Mouse (Mus musculus) midbrain, postnatal 0 days (tissue): ENCODE measurements at regions not wholly inside any gene's neighbourhood (a gene's known extent, or its start where the extent isn't known, plus 50 kb on each side); places are given as distances from the start of the nearest gene placed in this dataset.

Experiments
- ATAC-seq: fragments of 200-750 bp; cut with Nextera tagmentation; 2 replicates; pipeline ENCODE4 v1.8.0; 2017; ENCODE audit warnings: moderate number of reproducible peaks, mild to moderate bottlenecking, moderate TSS enrichment, moderate library complexity; ENCODE audit not compliant: low FRiP score
- DNase-seq: peaks from one replicate; pipeline ENCODE4 v3.0.0-alpha.2; 2015; ENCODE audit warnings: low spot score
- H3K27ac ChIP-seq: fragments of 300-500 bp; sonication (generic); 2 replicates; pipeline ENCODE4 v1.5.1; 2014; ENCODE audit warnings: low read depth, mild to moderate bottlenecking, low read length, mixed read lengths
- H3K27me3 ChIP-seq: fragments of 300-500 bp; sonication (generic); 2 replicates; pipeline ENCODE4 v1.6.1; 2014; ENCODE audit warnings: low read length, control low read depth, mixed read lengths; ENCODE audit not compliant: insufficient read depth
- H3K36me3 ChIP-seq: fragments of 300-500 bp; sonication (generic); 2 replicates; pipeline ENCODE4 v1.6.1; 2014; ENCODE audit warnings: low read length, control low read depth, mixed read lengths; ENCODE audit not compliant: insufficient read depth
- H3K4me1 ChIP-seq: fragments of 300-500 bp; sonication (generic); 2 replicates; pipeline ENCODE4 v1.6.1; 2014; ENCODE audit warnings: mild to moderate bottlenecking, control low read depth, antibody characterized with exemption, low read length, mixed read lengths; ENCODE audit not compliant: insufficient read depth
- H3K4me2 ChIP-seq: fragments of 300-500 bp; sonication (generic); 2 replicates; pipeline ENCODE4 v1.6.1; 2014; ENCODE audit warnings: low read depth, mild to moderate bottlenecking, low read length, mixed read lengths; ENCODE audit not compliant: poor library complexity, severe bottlenecking
- H3K4me3 ChIP-seq: fragments of 300-500 bp; sonication (generic); 2 replicates; pipeline ENCODE4 v1.5.1; 2014; ENCODE audit warnings: low read depth, mild to moderate bottlenecking, low read length, moderate library complexity
- H3K9ac ChIP-seq: fragments of 300-500 bp; sonication (generic); replicated peaks from 2 replicates; pipeline ENCODE4 v1.6.1; 2014; ENCODE audit warnings: mild to moderate bottlenecking, low read length, moderate library complexity, mixed read lengths; ENCODE audit not compliant: poor library complexity, severe bottlenecking
- H3K9me3 ChIP-seq: fragments of 300-500 bp; sonication (generic); 2 replicates; pipeline ENCODE4 v1.6.1; 2016; ENCODE audit warnings: low read length, control low read depth
- CTCF ChIP-seq: IDR thresholded peaks from 2 replicates; pipeline ENCODE4 v1.5.1; 2016; ENCODE audit warnings: antibody characterized with exemption, mild to moderate bottlenecking
- WGBS: fragments of 180-500 bp; shearing (Covaris S2); extraction: QIAGEN DNeasy Blood & Tissue Kit; methylation state at CpG from one replicate; pipeline ENCODE4 v1.1.7; 2014; 5-methylcytosine and 5-hydroxymethylcytosine counted together

GRCm38 (mm10) chr3:144058106-144058505 lies 146.9 kb downstream of the Lmo4 start:
- no peak for TF ChIP-seq CTCF
- no peaks in the 10 kb centered on the region for H3K4me1 ChIP-seq
- no peak overlapping the region for H3K4me2 ChIP-seq
- no peak overlapping the region for H3K27ac ChIP-seq
- H3K9ac ChIP-seq: no peak overlapping the region
- no peaks in the 10 kb centered on the region for H3K27me3 ChIP-seq
- ATAC-seq (no peak), DNase-seq (no peak)
- no peaks in the 10 kb centered on the region for H3K36me3 ChIP-seq
- WGBS: 79% methylated on average over 4 of the region's 4 CpGs
- H3K9me3 ChIP-seq: no peaks in the 10 kb centered on the region
- H3K4me3 ChIP-seq: no peak overlapping the region

GRCm38 (mm10) chr3:144050341-144050740 lies 154.7 kb downstream of the Lmo4 start:
- ATAC-seq: no peak
- WGBS: 85% methylated on average over 4 of the region's 4 CpGs

GRCm38 (mm10) chr3:144049270-144049669 lies 155.8 kb downstream of the Lmo4 start:
- H3K4me3 ChIP-seq: no peak overlapping the region

More at GRCm38 (mm10) chr3:144050341-144050740, 154.7 kb downstream of the Lmo4 start:
- no peak for TF ChIP-seq CTCF
- DNase-seq: no peak
- Histone ChIP-seq H3K27ac (no peak overlapping the region), H3K4me2 (no peak overlapping the region), H3K9ac (no peak overlapping the region), H3K9me3 (no peaks in the 10 kb centered on the region), H3K4me1 (no peaks in the 10 kb centered on the region), H3K4me3 (no peak overlapping the region), H3K36me3 (no peaks in the 10 kb centered on the region), H3K27me3 (no peaks in the 10 kb centered on the region)

GRCm38 (mm10) chr3:144044366-144044765 lies 160.7 kb downstream of the Lmo4 start:
- Histone ChIP-seq H3K36me3 (no peaks in the 10 kb centered on the region), H3K9ac (no peak overlapping the region), H3K9me3 (no peaks in the 10 kb centered on the region), H3K27ac (no peak overlapping the region), H3K4me2 (no peak overlapping the region), H3K4me1 (no peaks in the 10 kb centered on the region), H3K27me3 (no peaks in the 10 kb centered on the region), H3K4me3 (no peak overlapping the region)
- ATAC-seq: no peak
- 62% methylated on average over 2 of the region's 2 CpGs for WGBS
- TF ChIP-seq CTCF: no peak
- DNase-seq: no peak

More at GRCm38 (mm10) chr3:144049270-144049669, 155.8 kb downstream of the Lmo4 start:
- Histone ChIP-seq H3K36me3 (no peaks in the 10 kb centered on the region), H3K27me3 (no peaks in the 10 kb centered on the region), H3K9me3 (no peaks in the 10 kb centered on the region), H3K9ac (no peak overlapping the region), H3K4me2 (no peak overlapping the region), H3K4me1 (no peaks in the 10 kb centered on the region), H3K27ac (no peak overlapping the region)
- no peak for TF ChIP-seq CTCF
- ATAC-seq: no peak
- DNase-seq: no peak
- 70% methylated on average over 4 of the region's 4 CpGs for WGBS

- H3K9me3 ChIP-seq: no peaks in the 10 kb centered on the region
- no peaks in the 10 kb centered on the region for H3K4me1 ChIP-seq
- ATAC-seq (no peak), DNase-seq (no peak)
- H3K27ac ChIP-seq: no peak overlapping the region
- WGBS: 93% methylated on average over 5 of the region's 5 CpGs
- no peaks in the 10 kb centered on the region for H3K36me3 ChIP-seq
- H3K4me3 ChIP-seq: no peak overlapping the region
- H3K27me3 ChIP-seq: no peaks in the 10 kb centered on the region
- no peak overlapping the region for H3K4me2 ChIP-seq
- TF ChIP-seq CTCF: no peak
- H3K9ac ChIP-seq: no peak overlapping the region
Observed at GRCm38 (mm10) chr3:144041788-144042187, 163.2 kb downstream of the Lmo4 start.

- H3K9ac ChIP-seq: no peak overlapping the region
- no peak for TF ChIP-seq CTCF
- H3K4me3 ChIP-seq: no peak overlapping the region
- no peaks in the 10 kb centered on the region for H3K36me3 ChIP-seq
- no peaks in the 10 kb centered on the region for H3K4me1 ChIP-seq
- no peak overlapping the region for H3K4me2 ChIP-seq
- DNase-seq (no peak), ATAC-seq (no peak)
- no peaks in the 10 kb centered on the region for H3K9me3 ChIP-seq
- 89% methylated on average over 3 of the region's 3 CpGs for WGBS
- H3K27me3 ChIP-seq: no peaks in the 10 kb centered on the region
- H3K27ac ChIP-seq: no peak overlapping the region
Observed at GRCm38 (mm10) chr3:144039498-144039897, 165.5 kb downstream of the Lmo4 start.

- Histone ChIP-seq H3K9ac (no peak overlapping the region), H3K9me3 (no peaks in the 10 kb centered on the region), H3K4me3 (no peak overlapping the region), H3K27ac (no peak overlapping the region), H3K4me1 (no peaks in the 10 kb centered on the region), H3K4me2 (no peak overlapping the region), H3K36me3 (no peaks in the 10 kb centered on the region), H3K27me3 (no peaks in the 10 kb centered on the region)
- DNase-seq (no peak), ATAC-seq (no peak)
- TF ChIP-seq CTCF: no peak
- WGBS: 84% methylated on average over 1 of the region's 1 CpGs
Observed at GRCm38 (mm10) chr3:144029611-144030010, 175.4 kb downstream of the Lmo4 start.
